Mouse (Mus musculus) hindbrain, embryonic 12.5 days (tissue): ENCODE measurements at regions not wholly inside any gene's neighbourhood (a gene's known extent, or its start where the extent isn't known, plus 50 kb on each side); places are given as distances from the start of the nearest gene placed in this dataset.
"Not testable (repeated sequence)": the region's sequence is repeated elsewhere in the genome, so short reads cannot be mapped to it uniquely, and the experiment has no call there.

Experiments used
- ATAC-seq: fragments of 200-750 bp; cut with Nextera tagmentation; 2 replicates; pipeline ENCODE4 v1.8.0; 2017; ENCODE audit warnings: moderate TSS enrichment; ENCODE audit not compliant: low FRiP score
- H3K27ac ChIP-seq: fragments of 300-500 bp; sonication (generic); 2 replicates; pipeline ENCODE4 v1.5.1; 2016; ENCODE audit warnings: mild to moderate bottlenecking
- H3K27me3 ChIP-seq: fragments of 300-500 bp; sonication (generic); 2 replicates; pipeline ENCODE4 v1.6.1; 2016; ENCODE audit warnings: mild to moderate bottlenecking
- H3K36me3 ChIP-seq: fragments of 300-500 bp; sonication (generic); 2 replicates; pipeline ENCODE4 v1.6.1; 2016; ENCODE audit warnings: mild to moderate bottlenecking
- H3K4me1 ChIP-seq: fragments of 300-500 bp; sonication (generic); 2 replicates; pipeline ENCODE4 v1.6.1; 2016
- H3K4me2 ChIP-seq: fragments of 300-500 bp; sonication (generic); replicated peaks from 2 replicates; pipeline ENCODE4 v1.6.1; 2016; ENCODE audit warnings: mild to moderate bottlenecking
- H3K4me3 ChIP-seq: fragments of 300-500 bp; sonication (generic); 2 replicates; pipeline ENCODE4 v1.5.1; 2016; ENCODE audit warnings: mild to moderate bottlenecking
- H3K9ac ChIP-seq: fragments of 300-500 bp; sonication (generic); 2 replicates; pipeline ENCODE4 v1.6.1; 2016; ENCODE audit warnings: mild to moderate bottlenecking, moderate library complexity
- H3K9me3 ChIP-seq: fragments of 300-500 bp; sonication (generic); replicated peaks from 2 replicates; pipeline ENCODE4 v1.6.1; 2016; ENCODE audit warnings: mild to moderate bottlenecking
- WGBS: fragments of 180-500 bp; shearing (Covaris S2); methylation state at CpG from one replicate; pipeline ENCODE4 v1.1.7; 2016; 5-methylcytosine and 5-hydroxymethylcytosine counted together

DNA sequence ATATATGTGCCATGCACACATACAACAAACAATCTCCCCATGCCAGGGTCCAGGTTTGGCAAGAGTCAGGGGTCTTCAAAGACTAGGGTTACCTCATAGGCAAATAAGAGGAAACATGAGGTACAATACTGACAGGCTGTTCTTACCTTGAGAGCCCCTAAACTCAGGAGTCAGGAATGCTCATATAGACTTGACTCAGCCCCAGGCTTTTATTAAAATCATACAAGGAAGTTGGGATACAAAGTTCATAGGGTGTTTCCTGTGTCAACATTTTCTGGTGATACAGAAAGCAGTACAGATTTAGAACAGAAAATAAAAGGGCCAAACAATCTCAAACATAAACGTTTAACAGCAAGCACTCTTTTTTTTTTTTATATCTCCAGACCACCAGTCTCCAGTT lies 2102.4 kb upstream of the Aga start:
- H3K9ac ChIP-seq = no peak overlapping the region
- H3K4me2 ChIP-seq = no peak overlapping the region
- H3K4me3 ChIP-seq = no peak overlapping the region
- H3K36me3 ChIP-seq = no peaks in the 10 kb centered on the region
- no peak overlapping the region for H3K27ac ChIP-seq
- no peaks in the 10 kb centered on the region for H3K27me3 ChIP-seq
- ATAC-seq = no peak
- 58% methylated on average over 1 of the region's 1 CpGs for WGBS
- no peaks in the 10 kb centered on the region for H3K4me1 ChIP-seq
- no peaks in the 10 kb centered on the region for H3K9me3 ChIP-seq

DNA sequence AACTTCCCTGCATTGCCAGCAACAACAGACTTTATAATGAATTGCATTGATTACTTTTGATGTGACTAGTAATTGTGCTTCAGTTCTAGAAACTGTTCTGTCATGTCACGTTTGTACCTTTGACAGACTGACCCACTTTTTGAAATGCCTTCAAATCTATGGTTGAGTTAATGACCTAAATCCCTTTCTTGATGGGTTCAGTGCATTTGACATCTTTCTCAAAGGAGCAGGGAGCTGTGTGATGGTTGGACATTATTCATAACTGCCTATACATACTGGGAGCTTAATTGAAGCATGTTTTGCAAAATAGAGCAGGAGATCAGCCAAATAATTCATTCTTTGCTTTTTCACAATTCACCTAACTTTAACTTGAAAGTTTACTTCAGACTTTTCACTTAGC lies 2083.1 kb upstream of the Aga start:
- 49% methylated on average over 1 of the region's 1 CpGs for WGBS
- no peak overlapping the region for H3K4me3 ChIP-seq
- H3K27ac ChIP-seq = no peak overlapping the region
- no peaks in the 10 kb centered on the region for H3K9me3 ChIP-seq
- H3K4me2 ChIP-seq = no peak overlapping the region
- H3K27me3 ChIP-seq = no peaks in the 10 kb centered on the region
- no peaks in the 10 kb centered on the region for H3K36me3 ChIP-seq
- no peak overlapping the region for H3K9ac ChIP-seq
- H3K4me1 ChIP-seq = no peaks in the 10 kb centered on the region
- ATAC-seq = no peak

DNA sequence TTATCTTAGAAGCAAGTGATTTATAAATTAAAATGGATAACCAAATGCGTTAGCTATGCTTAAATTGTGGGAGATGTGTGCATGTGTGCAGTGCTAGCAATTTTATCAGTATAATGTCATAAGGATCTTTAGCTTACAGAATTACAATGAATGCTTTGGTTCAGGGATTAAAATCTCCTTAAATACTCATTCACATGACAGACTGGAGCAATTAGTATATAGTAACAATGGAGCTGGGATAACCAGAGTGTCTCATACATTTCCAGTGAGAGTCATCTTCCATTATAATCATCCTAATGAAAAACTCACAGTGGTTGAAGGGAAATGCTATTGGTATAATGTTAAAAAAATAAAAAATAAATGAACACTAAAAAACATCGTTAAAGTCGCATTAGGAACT lies 2082.7 kb upstream of the Aga start:
- 85% methylated on average over 3 of the region's 3 CpGs for WGBS

DNA sequence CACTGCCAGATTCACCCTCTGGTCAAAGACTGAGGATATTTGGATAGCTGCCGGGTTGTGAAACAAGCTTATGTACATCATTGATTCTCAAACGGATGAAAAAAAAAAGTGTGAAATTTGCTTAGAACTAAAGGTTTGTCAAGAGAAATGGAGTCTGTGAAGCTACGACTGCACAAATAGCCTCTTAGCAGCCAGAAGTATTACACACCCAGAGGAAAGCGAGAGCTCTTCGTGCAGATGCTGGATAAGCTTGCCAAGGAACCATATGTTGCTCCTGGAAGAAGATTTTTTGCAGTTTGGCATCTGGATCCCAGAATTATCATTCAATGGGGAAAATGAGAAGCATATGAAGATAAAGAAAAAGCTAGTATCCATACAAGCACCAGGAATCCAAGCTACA lies 2063.9 kb upstream of the Aga start:
- H3K36me3 ChIP-seq = no peaks in the 10 kb centered on the region
- H3K9ac ChIP-seq = no peak overlapping the region
- no peaks in the 10 kb centered on the region for H3K27me3 ChIP-seq
- H3K27ac ChIP-seq = no peak overlapping the region
- H3K4me3 ChIP-seq = no peak overlapping the region
- 81% methylated on average over 5 of the region's 5 CpGs for WGBS
- no peak overlapping the region for H3K4me2 ChIP-seq
- no peaks in the 10 kb centered on the region for H3K9me3 ChIP-seq
- no peaks in the 10 kb centered on the region for H3K4me1 ChIP-seq
- ATAC-seq = no peak

More for the DNA sequence above, 2082.7 kb upstream of the Aga start:
- ATAC-seq = no peak
- no peak overlapping the region for H3K4me2 ChIP-seq
- H3K9ac ChIP-seq = no peak overlapping the region
- no peak overlapping the region for H3K4me3 ChIP-seq
- H3K27ac ChIP-seq = no peak overlapping the region
- no peaks in the 10 kb centered on the region for H3K27me3 ChIP-seq
- H3K36me3 ChIP-seq = no peaks in the 10 kb centered on the region
- H3K4me1 ChIP-seq = no peaks in the 10 kb centered on the region
- no peaks in the 10 kb centered on the region for H3K9me3 ChIP-seq

GRCm38 (mm10) chr8:51448600-51448999 lies 2062.9 kb upstream of the Aga start:
- H3K27ac ChIP-seq = no peak overlapping the region

DNA sequence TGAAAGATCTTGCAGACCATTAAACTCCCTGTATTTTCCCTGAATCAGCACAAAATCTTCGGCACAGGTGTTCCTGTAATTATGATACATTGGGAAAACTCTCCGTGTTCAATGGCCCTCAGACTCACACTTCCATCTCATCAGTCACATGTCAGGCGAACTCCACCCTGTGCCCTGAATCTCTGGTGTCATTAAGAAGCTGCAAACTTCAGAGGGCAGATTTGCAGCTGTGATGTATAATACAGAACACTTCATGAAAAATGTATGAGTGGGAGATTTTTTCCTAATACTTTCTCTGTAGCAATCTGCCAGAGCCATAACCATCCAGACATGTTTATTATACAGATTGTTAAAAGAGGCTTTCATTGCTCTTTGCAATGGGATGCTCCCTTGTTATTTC lies 2032.1 kb upstream of the Aga start:
- Histone ChIP-seq H3K4me2 (no peak overlapping the region), H3K4me3 (no peak overlapping the region), H3K36me3 (no peaks in the 10 kb centered on the region), H3K4me1 (no peaks in the 10 kb centered on the region), H3K9ac (no peak overlapping the region), H3K9me3 (no peaks in the 10 kb centered on the region), H3K27me3 (no peaks in the 10 kb centered on the region), H3K27ac (no peak overlapping the region)
- ATAC-seq = peak; percentile 67; the same call in 1 of the 2 replicates
- 49% methylated on average over 3 of the region's 3 CpGs for WGBS

More at GRCm38 (mm10) chr8:51448600-51448999, 2062.9 kb upstream of the Aga start:
- Histone ChIP-seq H3K4me2 (no peak overlapping the region), H3K4me1 (no peaks in the 10 kb centered on the region), H3K36me3 (no peaks in the 10 kb centered on the region), H3K27me3 (no peaks in the 10 kb centered on the region), H3K4me3 (no peak overlapping the region), H3K9me3 (no peaks in the 10 kb centered on the region), H3K9ac (no peak overlapping the region)
- WGBS = 70% methylated on average over 2 of the region's 2 CpGs
- no peak for ATAC-seq

DNA sequence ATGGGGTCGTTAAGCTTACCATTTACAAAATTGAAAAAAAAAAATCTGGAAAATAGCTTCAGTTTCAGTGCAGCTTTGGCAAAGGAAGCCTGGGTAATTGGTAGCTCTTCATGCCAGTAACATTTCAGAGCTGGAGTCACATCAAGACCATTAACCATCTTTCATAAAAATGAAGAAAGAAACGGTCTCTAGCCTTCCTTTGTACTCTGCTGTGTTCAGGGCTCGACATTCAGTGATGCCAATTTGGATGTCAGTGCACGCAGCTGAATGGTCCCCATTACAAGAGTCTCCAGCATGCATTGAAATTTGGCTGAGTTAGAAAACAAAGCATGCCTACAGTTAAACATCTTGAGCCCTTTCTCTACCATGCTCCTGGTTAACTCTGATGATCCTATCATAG lies 2009.0 kb upstream of the Aga start:
- H3K27ac ChIP-seq = no peak overlapping the region
- no peaks in the 10 kb centered on the region for H3K36me3 ChIP-seq
- no peaks in the 10 kb centered on the region for H3K4me1 ChIP-seq
- H3K9ac ChIP-seq = no peak overlapping the region
- no peaks in the 10 kb centered on the region for H3K9me3 ChIP-seq
- no peak overlapping the region for H3K4me3 ChIP-seq
- no peak for ATAC-seq
- H3K27me3 ChIP-seq = no peaks in the 10 kb centered on the region
- no peak overlapping the region for H3K4me2 ChIP-seq
- WGBS = 73% methylated on average over 4 of the region's 4 CpGs

- no peak for ATAC-seq
Measured at GRCm38 (mm10) chr8:51523163-51523562, 1988.4 kb upstream of the Aga start.

DNA sequence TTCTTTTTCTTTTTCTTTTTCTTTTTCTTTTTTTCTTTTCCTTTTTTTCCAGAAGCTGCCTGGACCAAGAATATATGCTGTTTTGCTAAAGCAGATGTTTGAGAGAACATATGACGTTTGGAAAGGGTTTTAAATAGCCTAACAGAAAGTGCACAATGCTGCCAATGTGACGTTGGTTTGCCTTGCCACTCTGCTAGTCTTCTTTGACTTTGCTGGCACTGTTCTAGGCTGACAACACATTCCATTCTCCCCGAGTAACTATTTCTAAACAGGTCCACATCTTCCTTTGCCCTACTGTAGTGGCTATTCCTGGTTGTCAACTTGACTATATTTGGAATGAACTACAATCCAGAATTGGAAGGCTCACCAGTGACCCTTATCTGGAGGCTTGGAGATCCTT lies 1958.4 kb upstream of the Aga start:
- 82% methylated on average over 3 of the region's 3 CpGs for WGBS

More at GRCm38 (mm10) chr8:51523163-51523562, 1988.4 kb upstream of the Aga start:
- no peaks in the 10 kb centered on the region for H3K4me1 ChIP-seq
- WGBS = 73% methylated on average over 2 of the region's 2 CpGs
- no peak overlapping the region for H3K4me2 ChIP-seq
- no peak overlapping the region for H3K27ac ChIP-seq
- no peaks in the 10 kb centered on the region for H3K9me3 ChIP-seq
- no peaks in the 10 kb centered on the region for H3K36me3 ChIP-seq
- no peak overlapping the region for H3K9ac ChIP-seq
- no peaks in the 10 kb centered on the region for H3K27me3 ChIP-seq
- H3K4me3 ChIP-seq = no peak overlapping the region

More for the DNA sequence above, 1958.4 kb upstream of the Aga start:
- ATAC-seq, H3K4me1 ChIP-seq, H3K4me2 ChIP-seq, H3K27ac ChIP-seq, H3K36me3 ChIP-seq, H3K4me3 ChIP-seq, H3K9me3 ChIP-seq, H3K27me3 ChIP-seq, H3K9ac ChIP-seq: not testable (repeated sequence)
